Mouse (Mus musculus): Measurements from ENCODE around the gene Iba57. TPM values are rescaled to one million over a fixed set of nuclear protein-coding genes. Genes with fewer than 3 reads are reported as not detected.

Gene Iba57
- polyA plus RNA-seq, 1 experiment from 2014 or later = 1.8 TPM

GRCm38 (mm10) chr11:59183821-59184220, 20.3 kb upstream of the Iba57 start:
- Histone ChIP-seq H3K4me2 (replicated peaks; ENCODE audit: low read depth, low read length) (no peak overlapping the region), H3K36me3 (ENCODE audit: control insufficient read depth, insufficient read depth, low read length) (peaks cover 12% of the 10 kb centered on the region; the same call in 1 of the 2 replicates), H3K9ac (replicated peaks; ENCODE audit: low read depth, low read length) (no peak overlapping the region), H3K27ac (ENCODE audit: low read length) (no peak overlapping the region), H3K9me3 (ENCODE audit: control insufficient read depth, low read depth, low read length) (no peaks in the 10 kb centered on the region), H3K4me3 (ENCODE audit: low read depth, low read length) (no peak overlapping the region), H3K4me1 (ENCODE audit: control insufficient read depth, insufficient read depth, low read length) (0 out of 2 replicates have a peak, but pooled peaks cover 2% of the 10 kb centered on the region), H3K27me3 (ENCODE audit: control insufficient read depth, insufficient read depth, low read length) (peaks cover 6% of the 10 kb centered on the region; the same call in 1 of the 2 replicates)
- 34% methylated on average over 3 of the region's 3 CpGs for WGBS
- no peak for ATAC-seq (ENCODE audit: insufficient number of reproducible peaks, insufficient read depth, low FRiP score, low read depth)

- 0 out of 2 replicates have a peak, but pooled peaks cover 2% of the 10 kb centered on the region for H3K4me1 ChIP-seq (ENCODE audit: control insufficient read depth, insufficient read depth, low read length)
- peak; percentile 24; the same call in 1 of the 2 replicates for ATAC-seq (ENCODE audit: insufficient number of reproducible peaks, insufficient read depth, low FRiP score, low read depth)
- H3K4me3 ChIP-seq (ENCODE audit: low read depth, low read length) = no peak within 1 kb of the TSS
- no peaks in the 10 kb centered on the region for H3K9me3 ChIP-seq (ENCODE audit: control insufficient read depth, low read depth, low read length)
- peak within 1 kb of the TSS; percentile 39; the same call in 1 of the 2 replicates for H3K27ac ChIP-seq (ENCODE audit: low read length)
- no peak within 1 kb of the TSS for H3K9ac ChIP-seq (replicated peaks; ENCODE audit: low read depth, low read length)
- peaks cover 12% of the 10 kb centered on the region; the same call in 1 of the 2 replicates for H3K36me3 ChIP-seq (ENCODE audit: control insufficient read depth, insufficient read depth, low read length)
- H3K4me2 ChIP-seq (replicated peaks; ENCODE audit: low read depth, low read length) = no peak within 1 kb of the TSS
- peaks cover 14% of the 10 kb centered on the region for H3K27me3 ChIP-seq (ENCODE audit: control insufficient read depth, insufficient read depth, low read length)
- WGBS = 52% methylated on average over 3 of the region's 3 CpGs
These were observed 19.4 kb upstream of the Iba57 start, which contains the start of gene Gjc2 for GRCm38 (mm10) chr11:59182864-59183331. Gjc2 (minus strand) TSS chr11:59183213.

- peak overlapping the region; percentile 17; the same call in 1 of the 2 replicates for H3K4me3 ChIP-seq (ENCODE audit: low read depth, low read length)
- 8% methylated on average over 34 of the region's 34 CpGs for WGBS
- peaks cover 43% of the 10 kb centered on the region for H3K27me3 ChIP-seq (ENCODE audit: control insufficient read depth, insufficient read depth, low read length)
- H3K4me1 ChIP-seq (ENCODE audit: control insufficient read depth, insufficient read depth, low read length) = peaks cover 4% of the 10 kb centered on the region; the same call in 1 of the 2 replicates
- no peak overlapping the region for H3K27ac ChIP-seq (ENCODE audit: low read length)
- H3K9ac ChIP-seq (replicated peaks; ENCODE audit: low read depth, low read length) = no peak overlapping the region
- H3K9me3 ChIP-seq (ENCODE audit: control insufficient read depth, low read depth, low read length) = no peaks in the 10 kb centered on the region
- no peak for ATAC-seq (ENCODE audit: insufficient number of reproducible peaks, insufficient read depth, low FRiP score, low read depth)
- H3K36me3 ChIP-seq (ENCODE audit: control insufficient read depth, insufficient read depth, low read length) = no peaks in the 10 kb centered on the region
- peak overlapping the region; percentile 30 for H3K4me2 ChIP-seq (replicated peaks; ENCODE audit: low read depth, low read length)
These were observed 13.4 kb upstream of the Iba57 start for GRCm38 (mm10) chr11:59176921-59177320.

DNA sequence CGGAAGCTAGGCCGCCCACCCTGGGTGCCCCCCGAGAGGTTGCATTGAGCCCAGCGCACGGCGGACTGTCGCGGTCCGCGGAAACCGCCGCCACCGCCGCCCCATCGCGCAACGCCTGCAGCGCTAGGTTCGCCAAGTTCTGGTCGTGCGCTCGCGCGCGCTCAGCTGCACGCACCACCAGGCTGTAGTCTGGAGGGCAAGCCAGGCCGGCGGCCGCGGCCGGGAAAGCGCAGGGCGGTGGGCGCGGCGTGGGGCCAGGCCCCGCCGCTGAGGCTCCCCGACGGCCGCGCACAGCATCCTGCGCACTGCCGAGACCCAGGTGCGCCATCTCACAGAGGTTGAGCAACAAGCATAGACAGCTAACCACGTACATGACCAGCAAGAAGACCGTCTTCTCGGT, 12.9 kb upstream of the Iba57 start:
- no peak for ATAC-seq (ENCODE audit: insufficient number of reproducible peaks, insufficient read depth, low FRiP score, low read depth)

GRCm38 (mm10) chr11:59174189-59174838, 10.8 kb upstream of the Iba57 start:
- WGBS = 44% methylated on average over 6 of the region's 6 CpGs
- no peak for ATAC-seq (ENCODE audit: insufficient number of reproducible peaks, insufficient read depth, low FRiP score, low read depth)
- no peak overlapping the region for H3K4me3 ChIP-seq (ENCODE audit: low read depth, low read length)
- no peaks in the 10 kb centered on the region for H3K9me3 ChIP-seq (ENCODE audit: control insufficient read depth, low read depth, low read length)
- no peak overlapping the region for H3K4me2 ChIP-seq (replicated peaks; ENCODE audit: low read depth, low read length)
- no peak overlapping the region for H3K9ac ChIP-seq (replicated peaks; ENCODE audit: low read depth, low read length)
- peaks cover 40% of the 10 kb centered on the region for H3K27me3 ChIP-seq (ENCODE audit: control insufficient read depth, insufficient read depth, low read length)
- no peak overlapping the region for H3K27ac ChIP-seq (ENCODE audit: low read length)
- no peaks in the 10 kb centered on the region for H3K36me3 ChIP-seq (ENCODE audit: control insufficient read depth, insufficient read depth, low read length)
- peaks cover 4% of the 10 kb centered on the region; the same call in 1 of the 2 replicates for H3K4me1 ChIP-seq (ENCODE audit: control insufficient read depth, insufficient read depth, low read length)

More for the DNA sequence above, 12.9 kb upstream of the Iba57 start:
- Histone ChIP-seq H3K36me3 (ENCODE audit: control insufficient read depth, insufficient read depth, low read length) (no peaks in the 10 kb centered on the region), H3K9me3 (ENCODE audit: control insufficient read depth, low read depth, low read length) (no peaks in the 10 kb centered on the region), H3K27me3 (ENCODE audit: control insufficient read depth, insufficient read depth, low read length) (peaks cover 43% of the 10 kb centered on the region), H3K9ac (replicated peaks; ENCODE audit: low read depth, low read length) (no peak overlapping the region), H3K4me3 (ENCODE audit: low read depth, low read length) (peak overlapping the region; percentile 17), H3K4me1 (ENCODE audit: control insufficient read depth, insufficient read depth, low read length) (peaks cover 4% of the 10 kb centered on the region; the same call in 1 of the 2 replicates), H3K4me2 (replicated peaks; ENCODE audit: low read depth, low read length) (peak overlapping the region; percentile 30), H3K27ac (ENCODE audit: low read length) (no peak overlapping the region)
- WGBS = 2% methylated on average over 48 of the region's 48 CpGs

GRCm38 (mm10) chr11:59170549-59170948, 7.0 kb upstream of the Iba57 start:
- Histone ChIP-seq H3K4me1 (ENCODE audit: control insufficient read depth, insufficient read depth, low read length) (no peaks in the 10 kb centered on the region), H3K9me3 (ENCODE audit: control insufficient read depth, low read depth, low read length) (no peaks in the 10 kb centered on the region), H3K4me3 (ENCODE audit: low read depth, low read length) (no peak overlapping the region), H3K4me2 (replicated peaks; ENCODE audit: low read depth, low read length) (no peak overlapping the region), H3K27me3 (ENCODE audit: control insufficient read depth, insufficient read depth, low read length) (peaks cover 6% of the 10 kb centered on the region), H3K36me3 (ENCODE audit: control insufficient read depth, insufficient read depth, low read length) (no peaks in the 10 kb centered on the region), H3K27ac (ENCODE audit: low read length) (no peak overlapping the region), H3K9ac (replicated peaks; ENCODE audit: low read depth, low read length) (no peak overlapping the region)
- ATAC-seq (ENCODE audit: insufficient number of reproducible peaks, insufficient read depth, low FRiP score, low read depth) = no peak
- 73% methylated on average over 4 of the region's 4 CpGs for WGBS

DNA sequence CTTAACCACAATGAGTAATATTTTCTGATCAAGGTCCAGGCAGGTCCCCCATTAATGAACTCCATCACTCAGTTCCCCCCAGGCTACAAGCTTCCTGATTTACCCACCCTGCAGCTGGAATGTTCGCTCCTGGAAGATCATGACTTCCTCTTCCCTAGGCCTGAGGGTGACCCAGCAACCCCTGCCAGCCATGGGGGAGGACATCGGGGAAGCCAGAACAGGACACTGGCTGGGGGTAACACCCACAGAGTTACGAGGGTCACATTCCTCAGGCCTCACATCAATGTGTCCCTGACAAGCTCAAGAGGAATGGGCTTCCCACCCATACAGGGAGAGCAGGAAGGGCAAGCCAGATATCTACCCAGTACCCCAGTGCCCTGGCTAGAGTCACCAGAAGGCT, 6.3 kb upstream of the Iba57 start:
- WGBS = 50% methylated on average over 3 of the region's 3 CpGs

GRCm38 (mm10) chr11:59165616-59166241, 2.2 kb upstream of the Iba57 start:
- Histone ChIP-seq H3K4me2 (replicated peaks; ENCODE audit: low read depth, low read length) (no peak overlapping the region), H3K4me3 (ENCODE audit: low read depth, low read length) (no peak overlapping the region), H3K36me3 (ENCODE audit: control insufficient read depth, insufficient read depth, low read length) (no peaks in the 10 kb centered on the region), H3K27me3 (ENCODE audit: control insufficient read depth, insufficient read depth, low read length) (no peaks in the 10 kb centered on the region), H3K4me1 (ENCODE audit: control insufficient read depth, insufficient read depth, low read length) (0 out of 2 replicates have a peak, but pooled peaks cover 5% of the 10 kb centered on the region), H3K9ac (replicated peaks; ENCODE audit: low read depth, low read length) (no peak overlapping the region), H3K27ac (ENCODE audit: low read length) (no peak overlapping the region), H3K9me3 (ENCODE audit: control insufficient read depth, low read depth, low read length) (no peaks in the 10 kb centered on the region)
- ATAC-seq (ENCODE audit: insufficient number of reproducible peaks, insufficient read depth, low FRiP score, low read depth) = no peak
- 60% methylated on average over 2 of the region's 2 CpGs for WGBS

More for the DNA sequence above, 6.3 kb upstream of the Iba57 start:
- H3K27ac ChIP-seq (ENCODE audit: low read length) = no peak overlapping the region
- H3K36me3 ChIP-seq (ENCODE audit: control insufficient read depth, insufficient read depth, low read length) = no peaks in the 10 kb centered on the region
- ATAC-seq (ENCODE audit: insufficient number of reproducible peaks, insufficient read depth, low FRiP score, low read depth) = no peak
- H3K4me3 ChIP-seq (ENCODE audit: low read depth, low read length) = no peak overlapping the region
- H3K4me1 ChIP-seq (ENCODE audit: control insufficient read depth, insufficient read depth, low read length) = no peaks in the 10 kb centered on the region
- H3K27me3 ChIP-seq (ENCODE audit: control insufficient read depth, insufficient read depth, low read length) = no peaks in the 10 kb centered on the region; the same call in 1 of the 2 replicates
- no peak overlapping the region for H3K9ac ChIP-seq (replicated peaks; ENCODE audit: low read depth, low read length)
- H3K9me3 ChIP-seq (ENCODE audit: control insufficient read depth, low read depth, low read length) = no peaks in the 10 kb centered on the region
- H3K4me2 ChIP-seq (replicated peaks; ENCODE audit: low read depth, low read length) = no peak overlapping the region
